Mouse (Mus musculus) midbrain, embryonic 12.5 days (tissue): ENCODE results near the gene Tmem176a. TPM values are rescaled to one million over a fixed set of nuclear protein-coding genes. Genes with fewer than 3 reads are reported as not detected.
A peak's percentile ranks its signal among the peaks of the same experiment; 100 is the strongest.
"Not testable (repeated sequence)": the region's sequence is repeated elsewhere in the genome, so short reads cannot be mapped to it uniquely, and the experiment has no call there.

Experiments used
- ATAC-seq: fragments of 200-750 bp; cut with Nextera tagmentation; 2 replicates; pipeline ENCODE4 v1.8.0; 2017; ENCODE audit warnings: low read depth, moderate TSS enrichment, moderate library complexity; ENCODE audit not compliant: low FRiP score
- H3K27ac ChIP-seq: fragments of 300-500 bp; sonication (generic); replicated peaks from 2 replicates; pipeline ENCODE4 v1.5.1; 2016; ENCODE audit warnings: mild to moderate bottlenecking
- H3K27me3 ChIP-seq: fragments of 300-500 bp; sonication (generic); 2 replicates; pipeline ENCODE4 v1.6.1; 2016; ENCODE audit warnings: mild to moderate bottlenecking
- H3K36me3 ChIP-seq: fragments of 300-500 bp; sonication (generic); 2 replicates; pipeline ENCODE4 v1.6.1; 2016
- H3K4me1 ChIP-seq: fragments of 300-500 bp; sonication (generic); 2 replicates; pipeline ENCODE4 v1.6.1; 2016
- H3K4me2 ChIP-seq: fragments of 300-500 bp; sonication (generic); replicated peaks from 2 replicates; pipeline ENCODE4 v1.6.1; 2016; ENCODE audit warnings: mild to moderate bottlenecking, moderate library complexity
- H3K4me3 ChIP-seq: fragments of 300-500 bp; sonication (generic); 2 replicates; pipeline ENCODE4 v1.5.1; 2016; ENCODE audit warnings: mild to moderate bottlenecking
- H3K9ac ChIP-seq: fragments of 300-500 bp; sonication (generic); replicated peaks from 2 replicates; pipeline ENCODE4 v1.6.1; 2016; ENCODE audit warnings: mild to moderate bottlenecking, moderate library complexity
- H3K9me3 ChIP-seq: fragments of 300-500 bp; sonication (generic); 2 replicates; pipeline ENCODE4 v1.6.1; 2016; ENCODE audit warnings: mild to moderate bottlenecking
- WGBS: fragments of 180-500 bp; shearing (Covaris S2); methylation state at CpG from one replicate; pipeline ENCODE4 v1.1.7; 2016; 5-methylcytosine and 5-hydroxymethylcytosine counted together
- polyA plus RNA-seq: library from polyadenylated mRNA; unstranded; fragments of >200 nt; fragmentation: Nextera tagmentation; extraction: Ambion mirVana; gene quantifications from 2 replicates; pipeline ENCODE4 v1.2.1, GENCODE M21; 2016

Gene Tmem176a
- polyA plus RNA-seq = 18.5 and 18.6 TPM in 2 replicates

DNA sequence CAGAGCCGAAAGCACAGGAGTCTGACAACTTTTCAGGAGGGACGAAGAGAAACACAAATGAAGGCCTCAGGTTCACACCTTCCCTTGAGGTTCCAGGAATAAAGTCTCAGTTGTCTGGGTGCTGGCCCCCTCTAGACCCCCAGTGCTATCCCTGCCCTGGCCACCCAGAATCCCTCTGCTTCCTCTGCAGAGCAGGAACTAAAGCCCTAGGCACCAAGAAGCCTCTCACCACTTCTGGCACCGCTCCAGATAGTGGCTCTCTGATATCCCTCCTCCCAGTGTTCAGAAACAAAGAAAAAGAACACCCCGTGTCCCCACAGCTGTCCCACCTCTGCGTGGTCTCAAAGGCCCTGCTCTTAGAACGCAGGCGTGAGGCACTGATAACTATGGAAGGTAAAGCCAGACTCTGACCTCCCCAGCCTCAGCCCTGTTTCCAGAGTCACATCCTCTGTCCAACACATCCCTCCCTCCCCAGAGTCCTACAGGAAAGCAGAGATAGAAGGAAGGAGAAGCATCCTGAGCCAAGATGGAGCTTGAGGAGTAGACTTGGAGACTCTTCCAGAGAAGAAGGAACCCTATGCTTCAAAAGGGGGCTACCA lies at the start of gene Tmem176a:
Gene Tmem176a, plus strand, starts transcription at position 549 of the 599 bp plus-strand sequence.
- Histone ChIP-seq H3K27ac (peak within 1 kb of the TSS; percentile 64), H3K4me2 (peak within 1 kb of the TSS; percentile 49), H3K4me3 (peak within 1 kb of the TSS; percentile 38), H3K9ac (peak within 1 kb of the TSS; percentile 45; the same call in 1 of the 2 replicates), H3K9me3 (no peaks in the 10 kb centered on the region), H3K4me1 (peaks cover 35% of the 10 kb centered on the region), H3K27me3 (no peaks in the 10 kb centered on the region), H3K36me3 (no peaks in the 10 kb centered on the region; the same call in 1 of the 2 replicates)
- peak; percentile 24 for ATAC-seq
- WGBS = 33% methylated on average over 7 of the region's 7 CpGs

DNA sequence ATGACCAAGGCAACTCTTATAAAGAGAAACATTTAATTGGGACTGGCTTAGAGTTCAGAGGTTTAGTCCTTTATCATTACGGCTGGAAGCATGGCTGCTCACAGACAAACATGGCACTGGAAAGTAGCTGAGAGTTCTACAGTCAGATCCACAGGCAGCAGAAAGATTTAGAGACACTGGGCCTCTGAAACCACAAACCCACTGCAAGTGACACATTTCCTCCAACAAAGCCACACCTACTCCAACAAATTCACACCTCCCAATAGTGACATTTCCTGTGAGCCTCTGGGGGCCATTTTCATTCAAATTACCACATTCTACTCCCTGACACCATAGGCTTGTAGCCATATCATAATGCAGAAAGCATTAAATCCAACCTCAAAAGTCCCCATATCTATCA lies 38.8 kb upstream of the Tmem176a start:
- Histone ChIP-seq H3K4me3 (no peak overlapping the region), H3K4me2 (no peak overlapping the region), H3K9ac (no peak overlapping the region), H3K27me3 (no peaks in the 10 kb centered on the region), H3K36me3 (no peaks in the 10 kb centered on the region), H3K9me3 (0 out of 2 replicates have a peak, but pooled peaks cover 2% of the 10 kb centered on the region), H3K4me1 (no peaks in the 10 kb centered on the region), H3K27ac (no peak overlapping the region)
- no peak for ATAC-seq
- 94% methylated on average over 1 of the region's 1 CpGs for WGBS

DNA sequence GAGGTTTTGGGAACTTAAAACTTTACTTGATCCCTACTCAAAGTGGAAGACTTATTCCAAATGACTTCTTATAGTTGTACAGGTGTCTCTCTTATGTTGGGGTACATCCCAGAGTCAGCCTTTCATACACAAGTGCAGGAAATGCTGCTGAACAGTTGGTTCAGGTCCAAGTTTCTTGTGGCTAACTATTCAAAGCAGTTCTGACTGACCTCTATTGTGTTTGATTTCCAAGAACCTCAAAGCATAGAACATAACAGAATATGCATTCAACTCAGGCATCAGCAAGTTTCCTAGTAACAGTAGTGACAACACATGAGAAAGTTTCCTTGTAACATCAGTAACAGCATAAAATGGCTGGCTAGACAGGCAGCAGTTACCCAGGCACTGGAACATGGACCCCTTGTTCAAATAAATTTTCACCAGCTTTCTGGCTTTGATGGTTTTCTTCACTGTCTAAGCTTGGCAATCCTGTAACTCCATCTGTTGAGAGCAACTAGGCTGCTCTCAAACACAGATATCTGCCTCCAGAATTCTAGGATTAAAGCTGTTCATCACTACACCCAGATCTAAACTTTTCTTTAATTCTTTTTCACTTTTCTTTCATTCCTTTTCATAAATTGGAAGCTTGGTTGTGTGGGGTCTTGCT lies 37.2 kb upstream of the Tmem176a start:
- ATAC-seq = no peak
- no peaks in the 10 kb centered on the region for H3K36me3 ChIP-seq

DNA sequence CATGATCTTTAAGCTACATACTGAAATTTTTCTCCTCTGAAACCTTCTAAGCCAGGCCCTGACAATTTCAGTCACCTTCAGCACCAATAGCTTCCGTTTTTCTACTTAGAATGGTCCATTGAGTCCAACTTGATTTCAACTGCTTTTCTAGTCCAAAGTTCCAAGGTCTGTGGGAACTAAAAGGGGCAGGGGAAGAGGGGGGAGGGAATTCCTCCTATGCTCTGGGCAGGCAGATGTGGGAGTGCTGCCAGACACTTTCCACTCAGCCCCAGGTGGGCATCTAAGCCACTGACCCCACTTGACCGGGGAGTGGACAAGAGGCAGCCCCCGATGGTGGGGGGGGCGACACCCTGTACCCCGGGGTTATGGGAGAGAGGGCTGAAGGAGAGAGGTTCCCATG lies 36.4 kb upstream of the Tmem176a start:
- no peak for ATAC-seq
- Histone ChIP-seq H3K27me3 (no peaks in the 10 kb centered on the region), H3K4me2 (no peak overlapping the region), H3K9ac (no peak overlapping the region), H3K27ac (no peak overlapping the region), H3K9me3 (0 out of 2 replicates have a peak, but pooled peaks cover 2% of the 10 kb centered on the region), H3K4me3 (no peak overlapping the region), H3K4me1 (no peaks in the 10 kb centered on the region), H3K36me3 (no peaks in the 10 kb centered on the region)
- 89% methylated on average over 5 of the region's 5 CpGs for WGBS

More for the DNA sequence above, 37.2 kb upstream of the Tmem176a start:
- Histone ChIP-seq H3K9me3 (0 out of 2 replicates have a peak, but pooled peaks cover 2% of the 10 kb centered on the region), H3K4me3 (no peak overlapping the region), H3K4me2 (no peak overlapping the region), H3K4me1 (no peaks in the 10 kb centered on the region), H3K27me3 (no peaks in the 10 kb centered on the region), H3K27ac (no peak overlapping the region), H3K9ac (no peak overlapping the region)

DNA sequence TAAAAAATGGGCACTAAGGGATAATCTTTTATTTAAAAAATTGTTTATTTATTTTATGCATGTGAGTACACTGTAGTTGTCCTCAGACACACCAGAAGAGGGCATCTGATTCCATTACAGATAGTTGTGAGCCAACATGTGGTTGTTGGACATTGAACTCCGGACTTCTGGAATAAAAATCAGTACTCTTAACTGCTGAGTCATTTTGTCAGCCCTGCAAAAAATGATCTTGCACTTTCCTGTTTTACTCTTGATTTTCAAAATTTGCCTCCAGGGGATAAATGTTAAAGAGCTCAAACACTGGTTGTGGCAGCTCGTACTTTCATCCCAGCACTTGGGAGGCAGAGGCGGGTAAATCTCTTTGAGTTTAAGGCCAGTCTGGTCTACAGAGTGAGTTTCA lies 34.0 kb upstream of the Tmem176a start:
- ATAC-seq = no peak
- H3K36me3 ChIP-seq = no peaks in the 10 kb centered on the region
- 91% methylated on average over 3 of the region's 3 CpGs for WGBS
- no peak overlapping the region for H3K4me3 ChIP-seq
- H3K4me2 ChIP-seq = no peak overlapping the region
- H3K9me3 ChIP-seq = 0 out of 2 replicates have a peak, but pooled peaks cover 2% of the 10 kb centered on the region
- no peak overlapping the region for H3K27ac ChIP-seq
- no peaks in the 10 kb centered on the region for H3K27me3 ChIP-seq
- no peak overlapping the region for H3K9ac ChIP-seq
- H3K4me1 ChIP-seq = no peaks in the 10 kb centered on the region

DNA sequence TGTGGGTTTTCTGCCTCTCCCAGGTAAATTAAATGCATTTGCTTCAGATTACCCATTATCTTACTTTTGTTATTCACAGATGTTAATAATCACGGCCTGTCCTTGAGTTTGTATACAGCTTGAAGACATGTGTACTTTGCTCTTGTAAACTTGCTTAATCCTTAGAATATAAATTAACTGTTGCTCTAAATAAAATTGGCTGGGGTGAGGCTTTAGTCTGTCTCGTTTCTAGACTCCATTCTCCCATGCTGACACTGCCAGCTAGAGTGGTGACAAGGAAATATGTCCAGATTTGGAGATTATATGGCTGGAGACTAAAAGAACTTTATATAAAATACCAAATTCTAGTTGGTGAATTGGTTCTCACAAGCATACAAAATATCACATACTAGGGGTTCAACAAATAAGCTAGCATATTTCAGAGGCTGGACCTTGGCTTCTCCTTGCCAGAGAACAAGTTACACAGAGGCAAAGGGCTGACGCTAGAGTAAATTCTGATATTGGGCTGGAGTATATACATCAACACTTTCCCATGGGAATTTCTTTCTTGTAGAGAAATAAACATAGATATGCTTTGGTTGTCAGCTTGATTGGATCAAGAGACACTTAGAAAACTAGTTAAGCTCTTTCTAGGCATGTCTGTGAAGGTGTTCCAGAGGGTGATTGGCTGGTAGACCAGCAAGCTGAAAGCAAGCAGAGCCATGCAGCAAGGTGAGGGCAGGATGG lies 31.1 kb upstream of the Tmem176a start:
- no peak overlapping the region for H3K4me3 ChIP-seq
- H3K27me3 ChIP-seq = no peaks in the 10 kb centered on the region
- H3K9ac ChIP-seq = no peak overlapping the region
- no peaks in the 10 kb centered on the region for H3K4me1 ChIP-seq
- 76% methylated on average over 3 of the region's 3 CpGs for WGBS
- no peaks in the 10 kb centered on the region for H3K36me3 ChIP-seq
- no peak overlapping the region for H3K27ac ChIP-seq
- H3K4me2 ChIP-seq = no peak overlapping the region
- 0 out of 2 replicates have a peak, but pooled peaks cover 2% of the 10 kb centered on the region for H3K9me3 ChIP-seq
- ATAC-seq = no peak

DNA sequence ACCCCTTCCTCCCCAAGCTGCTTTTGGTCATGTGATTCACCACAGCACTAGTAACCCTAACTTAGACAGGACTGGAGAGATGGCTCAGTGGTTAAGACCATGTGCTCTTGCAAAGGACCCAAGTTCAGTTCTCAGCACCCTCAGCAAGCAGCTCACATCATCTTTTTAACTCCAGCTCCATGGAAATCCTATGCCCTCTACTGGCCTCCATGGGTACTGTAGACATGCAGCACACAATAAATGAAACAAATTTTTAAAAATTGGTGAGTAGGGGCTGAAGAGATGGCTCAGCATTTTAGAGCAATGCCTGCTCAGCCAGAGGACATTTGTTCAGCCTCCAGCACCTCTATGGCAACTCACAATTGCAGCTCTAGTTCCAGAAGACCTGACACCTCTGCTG lies 25.7 kb upstream of the Tmem176a start:
- H3K9ac ChIP-seq = no peak overlapping the region
- no peak overlapping the region for H3K27ac ChIP-seq
- no peaks in the 10 kb centered on the region for H3K27me3 ChIP-seq
- H3K36me3 ChIP-seq = no peaks in the 10 kb centered on the region
- H3K4me3 ChIP-seq = no peak overlapping the region
- ATAC-seq = no peak
- H3K4me1 ChIP-seq = no peaks in the 10 kb centered on the region
- H3K4me2 ChIP-seq = no peak overlapping the region
- H3K9me3 ChIP-seq = no peaks in the 10 kb centered on the region

DNA sequence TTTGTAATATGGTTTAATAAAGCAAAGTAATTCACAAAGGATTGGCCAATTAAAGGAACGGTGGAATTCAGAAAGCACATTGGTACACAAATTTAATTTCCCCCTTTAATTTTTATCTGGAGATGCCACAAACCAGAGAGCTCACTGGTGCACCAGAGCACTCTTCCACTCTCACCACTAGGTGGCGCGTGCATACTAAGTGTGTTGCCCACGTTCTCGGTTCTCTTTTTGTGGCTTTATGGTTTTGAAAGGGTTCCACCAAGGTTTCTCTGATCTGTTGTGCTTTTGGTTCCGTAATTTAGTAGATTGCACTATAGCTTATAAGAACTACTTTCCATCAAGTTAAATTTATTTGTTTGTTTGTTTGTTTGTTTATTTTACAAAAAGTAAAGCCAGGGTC lies 22.9 kb upstream of the Tmem176a start:
- no peaks in the 10 kb centered on the region for H3K9me3 ChIP-seq
- no peak overlapping the region for H3K4me2 ChIP-seq
- no peak overlapping the region for H3K9ac ChIP-seq
- no peak overlapping the region for H3K4me3 ChIP-seq
- H3K27me3 ChIP-seq = no peaks in the 10 kb centered on the region
- no peak overlapping the region for H3K27ac ChIP-seq
- ATAC-seq = no peak
- WGBS = 11% methylated on average over 6 of the region's 6 CpGs
- no peaks in the 10 kb centered on the region for H3K36me3 ChIP-seq
- H3K4me1 ChIP-seq = no peaks in the 10 kb centered on the region

DNA sequence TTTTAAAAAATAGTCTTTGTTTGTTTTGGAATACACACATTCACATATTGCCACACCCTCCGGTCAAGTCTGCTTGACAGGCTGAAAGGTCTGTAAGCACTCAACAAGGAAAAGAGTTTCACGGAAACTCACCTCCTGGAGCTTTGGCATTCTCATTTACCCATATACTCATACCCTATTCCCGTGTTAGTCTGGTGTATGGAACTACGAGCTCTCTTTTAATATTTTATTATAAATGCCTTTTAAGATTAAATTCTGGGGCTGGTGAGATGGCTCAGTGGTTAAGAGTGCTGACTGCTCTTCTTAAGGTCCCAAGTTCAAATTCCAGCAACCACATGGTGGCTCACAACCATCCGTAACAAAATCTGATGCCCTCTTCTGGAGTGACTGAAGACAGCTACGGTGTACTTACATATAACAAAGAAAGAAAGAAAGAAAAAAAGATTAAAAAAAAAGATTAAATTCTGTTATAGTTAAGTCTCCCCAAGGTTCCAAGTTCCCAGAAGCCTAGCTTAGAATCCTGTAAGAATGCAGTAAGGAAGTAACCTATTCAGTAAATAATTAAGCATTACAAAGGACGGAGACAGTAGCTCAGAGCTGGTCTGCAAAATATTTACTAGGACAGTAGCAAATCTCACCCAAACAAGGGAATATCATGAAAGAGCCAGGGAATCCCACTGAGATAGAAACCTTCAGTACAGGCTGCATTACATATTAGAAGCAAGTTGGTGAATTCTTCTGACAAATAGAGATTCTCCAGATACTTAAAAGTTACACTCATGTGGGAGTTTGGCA lies 18.5 kb upstream of the Tmem176a start:
- not testable (repeated sequence) for H3K27me3 ChIP-seq, H3K4me1 ChIP-seq, H3K4me2 ChIP-seq, H3K9ac ChIP-seq, H3K4me3 ChIP-seq, ATAC-seq, H3K36me3 ChIP-seq, H3K9me3 ChIP-seq, H3K27ac ChIP-seq
- WGBS = 83% methylated on average over 7 of the region's 7 CpGs

DNA sequence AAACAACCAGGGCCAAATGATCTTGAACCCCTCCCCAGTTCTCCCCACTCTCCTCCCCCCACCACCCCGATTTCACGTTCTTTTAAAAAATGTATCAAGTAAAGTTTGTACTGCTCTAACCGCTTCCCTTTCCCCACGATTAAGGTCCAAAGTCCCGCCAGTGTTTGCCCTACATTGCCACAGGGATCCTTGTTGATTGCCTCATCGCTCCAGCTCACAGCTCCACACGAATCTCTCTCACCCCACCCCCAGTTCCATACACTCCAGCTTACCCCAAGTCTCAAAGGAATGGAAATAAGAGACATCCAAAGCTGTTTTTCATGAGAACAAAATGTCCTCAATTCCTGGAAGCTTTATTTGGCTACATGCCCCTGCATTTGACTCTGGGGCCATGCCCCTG lies 15.7 kb upstream of the Tmem176a start:
- no peak overlapping the region for H3K27ac ChIP-seq
- WGBS = 70% methylated on average over 7 of the region's 7 CpGs
- no peak overlapping the region for H3K9ac ChIP-seq
- ATAC-seq = no peak
- H3K36me3 ChIP-seq = no peaks in the 10 kb centered on the region
- no peak overlapping the region for H3K4me2 ChIP-seq
- no peaks in the 10 kb centered on the region for H3K9me3 ChIP-seq
- H3K4me3 ChIP-seq = no peak overlapping the region
- H3K4me1 ChIP-seq = no peaks in the 10 kb centered on the region
- H3K27me3 ChIP-seq = no peaks in the 10 kb centered on the region

DNA sequence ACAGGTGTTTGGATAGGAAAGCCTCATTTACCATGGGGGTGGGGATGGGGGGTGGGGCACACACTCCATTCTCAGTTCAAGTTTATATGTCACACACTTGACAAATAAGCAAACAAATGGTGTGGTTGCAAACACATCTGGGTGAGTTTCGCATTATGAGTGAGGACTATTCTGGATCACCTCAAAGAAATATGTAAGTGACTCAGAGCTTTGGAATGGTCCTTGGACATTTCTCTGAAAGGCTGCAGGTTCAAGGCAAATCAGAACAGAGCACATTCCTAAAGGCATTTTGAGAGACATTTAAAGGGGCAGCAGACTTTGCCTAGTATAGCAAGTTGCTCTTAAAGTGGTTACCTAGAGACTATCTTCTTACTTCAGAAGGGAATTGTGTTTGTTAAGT lies 11.7 kb upstream of the Tmem176a start:
- H3K9ac ChIP-seq = no peak overlapping the region
- no peaks in the 10 kb centered on the region for H3K4me1 ChIP-seq
- no peak overlapping the region for H3K27ac ChIP-seq
- H3K4me2 ChIP-seq = no peak overlapping the region
- 92% methylated on average over 1 of the region's 1 CpGs for WGBS
- no peaks in the 10 kb centered on the region for H3K27me3 ChIP-seq
- H3K9me3 ChIP-seq = no peaks in the 10 kb centered on the region
- ATAC-seq = no peak
- peaks cover 12% of the 10 kb centered on the region for H3K36me3 ChIP-seq
- no peak overlapping the region for H3K4me3 ChIP-seq

DNA sequence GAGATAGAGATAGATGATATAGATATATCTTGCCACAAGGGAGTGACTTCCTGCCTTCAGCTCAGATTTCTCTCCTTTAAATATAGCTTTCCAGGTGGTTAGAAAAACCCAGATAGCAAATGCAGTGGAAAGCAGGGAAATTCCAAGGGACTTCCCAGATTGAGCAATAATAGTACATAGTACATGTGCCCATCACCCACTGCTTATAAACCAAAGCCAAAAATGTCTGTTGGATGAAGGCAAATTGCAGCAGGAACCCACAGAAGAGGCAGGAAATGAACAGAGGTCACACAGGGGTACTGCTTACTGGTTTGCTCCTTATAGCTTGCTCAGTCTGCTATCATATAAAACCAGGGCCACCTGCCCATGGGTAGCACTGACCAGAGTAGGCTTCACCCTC lies 11.1 kb upstream of the Tmem176a start:
- Histone ChIP-seq H3K4me1 (no peaks in the 10 kb centered on the region), H3K9me3 (no peaks in the 10 kb centered on the region), H3K9ac (no peak overlapping the region), H3K4me2 (no peak overlapping the region), H3K4me3 (no peak overlapping the region), H3K27me3 (no peaks in the 10 kb centered on the region), H3K27ac (no peak overlapping the region), H3K36me3 (peaks cover 16% of the 10 kb centered on the region)
- ATAC-seq = no peak
